Mouse (Mus musculus): ENCODE data around the gene Phlda1. TPM values are rescaled to one million over a fixed set of nuclear protein-coding genes. Genes with fewer than 3 reads are reported as not detected.

Gene Phlda1
- total RNA-seq, 2 experiments from 2014 or later: 23.9 to 24.4 TPM

GRCm38 (mm10) chr10:111504606-111505005 is 1.5 kb upstream of the Phlda1 start:
- no peak for DNase-seq (ENCODE audit: low spot score in 2 of 2)

GRCm38 (mm10) chr10:111505406-111505805 is 680 bp upstream of the Phlda1 start:
- DNase-seq (ENCODE audit: low spot score in 2 of 2): no peak

- peak in 1 of 2 experiments; percentile 39 for DNase-seq (ENCODE audit: low spot score in 2 of 2)
Observed at GRCm38 (mm10) chr10:111506926-111507459, 907 bp downstream of the Phlda1 start.

GRCm38 (mm10) chr10:111507460-111508211 is 1.6 kb downstream of the Phlda1 start:
- peak in 1 of 2 experiments; percentile 49 for DNase-seq (ENCODE audit: low spot score in 2 of 2)

- no peak for DNase-seq (ENCODE audit: low spot score in 2 of 2)
Observed at GRCm38 (mm10) chr10:111508324-111509080, 2.4 kb downstream of the Phlda1 start.

- DNase-seq (ENCODE audit: low spot score in 2 of 2): no peak
Observed at GRCm38 (mm10) chr10:111509103-111509784, 3.2 kb downstream of the Phlda1 start.

GRCm38 (mm10) chr10:111509981-111510380 is 3.9 kb downstream of the Phlda1 start:
- no peak for DNase-seq (ENCODE audit: low spot score in 2 of 2)

- DNase-seq (ENCODE audit: low spot score in 2 of 2): no peak
Observed at GRCm38 (mm10) chr10:111510798-111511197, 4.7 kb downstream of the Phlda1 start.

GRCm38 (mm10) chr10:111512036-111512568 is 6.0 kb downstream of the Phlda1 start:
- DNase-seq (ENCODE audit: low spot score in 2 of 2): no peak

GRCm38 (mm10) chr10:111514282-111514885 is 8.3 kb downstream of the Phlda1 start:
- no peak for DNase-seq (ENCODE audit: low spot score in 2 of 2)

GRCm38 (mm10) chr10:111515071-111516010 is 9.3 kb downstream of the Phlda1 start:
- DNase-seq (ENCODE audit: low spot score in 2 of 2): no peak

- no peak for DNase-seq (ENCODE audit: low spot score in 2 of 2)
Observed at GRCm38 (mm10) chr10:111516172-111516588, 10.1 kb downstream of the Phlda1 start.

- no peak for DNase-seq (ENCODE audit: low spot score in 2 of 2)
Observed at GRCm38 (mm10) chr10:111516804-111517436, 10.8 kb downstream of the Phlda1 start.

- no peak for DNase-seq (ENCODE audit: low spot score in 2 of 2)
Observed at GRCm38 (mm10) chr10:111518350-111518749, 12.3 kb downstream of the Phlda1 start.

- no peak for DNase-seq (ENCODE audit: low spot score in 2 of 2)
Observed at GRCm38 (mm10) chr10:111519620-111520370, 13.7 kb downstream of the Phlda1 start.

- no peak for DNase-seq (ENCODE audit: low spot score in 2 of 2)
Observed at GRCm38 (mm10) chr10:111520621-111521020, 14.5 kb downstream of the Phlda1 start.

GRCm38 (mm10) chr10:111521636-111522035 is 15.6 kb downstream of the Phlda1 start:
- DNase-seq (ENCODE audit: low spot score in 2 of 2): no peak

GRCm38 (mm10) chr10:111522230-111522629 is 16.1 kb downstream of the Phlda1 start:
- DNase-seq (ENCODE audit: low spot score in 2 of 2): no peak

All from layer of hippocampus, postnatal 14 days (tissue).